In genomic region chr16:32506298-32506697, GRCm38 (mm10) we compare ENCODE assay signal across 33 mouse cellular contexts. TPM values are rescaled to one million over a fixed set of nuclear protein-coding genes. Genes with fewer than 3 reads are reported as not detected.
DNase-seq lines count a peak whose midpoint lies in the region; ATAC-seq and TF ChIP-seq lines count a peak whose summit lies in the region.
"Had no signal": no experiment of that assay in that cellular context is flagged by ENCODE, and none has a peak within 500 bp of the region (broad histone marks: within the 10 kb centered on the region; RNA-seq: fewer than 3 reads in every experiment).

No protein-coding gene starts in this region.

- H3K27me3 ChIP-seq in liver, embryonic 13.5 days = peaks cover 17% of the 10 kb centered on the region
- H3K27me3 ChIP-seq in liver, postnatal 0 days (ENCODE audit: insufficient read depth, low read length) = no peaks in the 10 kb centered on the region
- H3K27me3 ChIP-seq: embryonic facial prominence, embryonic 15.5 days; forebrain, embryonic 13.5 days; hindbrain, embryonic 12.5 days; hindbrain, embryonic 15.5 days had no signal

- no peaks in the 10 kb centered on the region for H3K36me3 ChIP-seq in liver, embryonic 13.5 days
- no peaks in the 10 kb centered on the region for H3K36me3 ChIP-seq in liver, postnatal 0 days (replicated peaks; ENCODE audit: insufficient read depth, low read length)
- H3K36me3 ChIP-seq: embryonic facial prominence, embryonic 12.5 days; embryonic facial prominence, embryonic 15.5 days; forebrain, embryonic 10.5 days; G1E; heart, embryonic 12.5 days; heart, embryonic 15.5 days; hindbrain, embryonic 12.5 days; hindbrain, embryonic 15.5 days had no signal

- H3K4me2 ChIP-seq in liver, embryonic 13.5 days = no peak overlapping the region
- H3K4me2 ChIP-seq in liver, postnatal 0 days (ENCODE audit: low read depth, low read length) = no peak overlapping the region
- H3K4me2 ChIP-seq: embryonic facial prominence, embryonic 12.5 days; embryonic facial prominence, embryonic 15.5 days; forebrain, embryonic 13.5 days; heart, embryonic 12.5 days; heart, embryonic 15.5 days; hindbrain, embryonic 12.5 days; hindbrain, embryonic 15.5 days had no signal

- intact Hi-C loops in heart, postnatal 25 days (cut with DNase I) = loop anchor here (5.0 kb wide), 1 partner anchor 181 kb away; no protein-coding TSS in a partner anchor

- peak; percentile 52 for DNase-seq in adrenal gland, postnatal 10 days
- no peak for DNase-seq in adrenal gland, postnatal 25 days
- DNase-seq in heart, adult 11 months = peak; percentile 85
- no peak for DNase-seq in heart, postnatal 25 days (ENCODE audit: low spot score)
- DNase-seq in liver, embryonic 13.5 days = no peak
- DNase-seq in liver, postnatal 0 days = no peak
- no peak for DNase-seq in left cerebral cortex, adult 11 months (ENCODE audit: low spot score)
- DNase-seq: cerebellum, adult 11 months; cerebellum, adult 2 months; cerebellum, adult 9-11 months; cerebellum, postnatal 25 days; gastrocnemius, postnatal 10 days; gastrocnemius, postnatal 36 days; heart, postnatal 10 days had no signal

- TF ChIP-seq CTCF in liver, postnatal 0 days (IDR thresholded peaks at IDR 0.05; ENCODE audit: low read depth) = no peak

- no peaks in the 10 kb centered on the region for H3K9me3 ChIP-seq in liver, embryonic 13.5 days (replicated peaks)
- H3K9me3 ChIP-seq in liver, postnatal 0 days (ENCODE audit: low read length) = no peaks in the 10 kb centered on the region
- H3K9me3 ChIP-seq: embryonic facial prominence, embryonic 12.5 days; embryonic facial prominence, embryonic 15.5 days; forebrain, embryonic 10.5 days; forebrain, embryonic 13.5 days; G1E; heart, embryonic 12.5 days; heart, embryonic 15.5 days; hindbrain, embryonic 12.5 days; hindbrain, embryonic 15.5 days had no signal

- ATAC-seq in liver, embryonic 13.5 days (ENCODE audit: low read depth) = no peak
- no peak for ATAC-seq in liver, postnatal 0 days
- ATAC-seq: forebrain, embryonic 13.5 days; forebrain, embryonic 16.5 days; Patski had no signal

- H3K9ac ChIP-seq in liver, embryonic 13.5 days = peak overlapping the region; percentile 56
- no peak overlapping the region for H3K9ac ChIP-seq in liver, postnatal 0 days (replicated peaks)
- H3K9ac ChIP-seq: embryonic facial prominence, embryonic 12.5 days; embryonic facial prominence, embryonic 15.5 days; forebrain, embryonic 13.5 days; heart, embryonic 12.5 days; heart, embryonic 15.5 days; hindbrain, embryonic 12.5 days; hindbrain, embryonic 15.5 days had no signal

- peak overlapping the region; percentile 99 for H3K27ac ChIP-seq in liver, embryonic 13.5 days
- no peak overlapping the region for H3K27ac ChIP-seq in liver, postnatal 0 days (ENCODE audit: low read depth)
- H3K27ac ChIP-seq: embryonic facial prominence, embryonic 12.5 days; embryonic facial prominence, embryonic 15.5 days; forebrain, embryonic 13.5 days; heart, embryonic 15.5 days; hindbrain, embryonic 12.5 days; hindbrain, embryonic 15.5 days had no signal

- no peak overlapping the region for H3K4me3 ChIP-seq in liver, embryonic 13.5 days (replicated peaks)
- no peak overlapping the region for H3K4me3 ChIP-seq in liver, postnatal 0 days (ENCODE audit: low read depth, low read length)
- H3K4me3 ChIP-seq: embryonic facial prominence, embryonic 12.5 days; embryonic facial prominence, embryonic 15.5 days; forebrain, embryonic 10.5 days; forebrain, embryonic 13.5 days; heart, embryonic 12.5 days; heart, embryonic 15.5 days; hindbrain, embryonic 12.5 days; hindbrain, embryonic 15.5 days had no signal

- no peak for TF ChIP-seq EP300 in liver, postnatal 0 days (IDR thresholded peaks at IDR 0.05; ENCODE audit: low read depth)

- H3K4me1 ChIP-seq in liver, embryonic 13.5 days (replicated peaks) = peaks cover 68% of the 10 kb centered on the region
- peaks cover 19% of the 10 kb centered on the region for H3K4me1 ChIP-seq in liver, postnatal 0 days (ENCODE audit: insufficient read depth)

- 77% methylated on average over 8 of the region's 8 CpGs for WGBS in liver, embryonic 13.5 days (ENCODE audit: insufficient replicate concordance)
- 77% methylated on average over 8 of the region's 8 CpGs for WGBS in liver, postnatal 0 days (ENCODE audit: insufficient replicate concordance)

RNA-seq across cellular contexts. Expression of gene Zdhhc19, which starts 10.2 kb away (rescaled TPM):
- total RNA-seq in adrenal gland, postnatal 10 days (2021) = not detected
- not detected in 2 replicates for total RNA-seq in adrenal gland, postnatal 25 days (2021)
- not detected for total RNA-seq in heart, postnatal 25 days (2021)
- polyA plus RNA-seq in liver, embryonic 13.5 days (2015; fragmentation: Nextera tagmentation; extraction: Ambion mirVana) = not detected in 2 replicates
- polyA plus RNA-seq in liver, postnatal 0 days (2015; fragmentation: Nextera tagmentation; extraction: Ambion mirVana) = not detected in 2 replicates
- total RNA-seq: adrenal gland, adult 18-20 months; adrenal gland, postnatal 4 days; CH12.LX; common myeloid progenitor, adult 5-6 weeks; G1E; gastrocnemius, adult 18-20 months; gastrocnemius, postnatal 10 days; gastrocnemius, postnatal 36 days; granulocyte monocyte progenitor cell, adult 5-6 weeks; heart, adult 8-10 months; heart, postnatal 10 days; hematopoietic stem cell, adult 5-6 weeks had no signal
- polyA plus RNA-seq: cerebellum, adult 2 months; embryonic facial prominence, embryonic 12.5 days; embryonic facial prominence, embryonic 15.5 days; forebrain, embryonic 10.5 days; forebrain, embryonic 13.5 days; forebrain, embryonic 16.5 days; G1E; heart, embryonic 12.5 days; heart, embryonic 15.5 days; hindbrain, embryonic 12.5 days; Patski had no signal

RNA-seq across cellular contexts. Expression of gene Slc51a, which starts 18.6 kb away (rescaled TPM):
- total RNA-seq in adrenal gland, postnatal 10 days (2021) = not detected
- total RNA-seq in adrenal gland, postnatal 25 days (2021) = not detected in 2 replicates
- under 1 TPM; 0.75 to 0.95 TPM for total RNA-seq in heart, postnatal 25 days (2021)
- 0.65 and 0.71 TPM in 2 replicates for polyA plus RNA-seq in liver, embryonic 13.5 days (2015; fragmentation: Nextera tagmentation; extraction: Ambion mirVana)
- polyA plus RNA-seq in liver, postnatal 0 days (2015; fragmentation: Nextera tagmentation; extraction: Ambion mirVana) = 0.81 and 1.0 TPM in 2 replicates
- total RNA-seq: adrenal gland, adult 18-20 months; common myeloid progenitor, adult 5-6 weeks; gastrocnemius, adult 18-20 months; gastrocnemius, postnatal 10 days; gastrocnemius, postnatal 36 days had no signal
- polyA plus RNA-seq: embryonic facial prominence, embryonic 15.5 days; G1E had no signal

Comparison
In these comparisons a context has a peak if more than half of its experiments do, and no peak if none do; other contexts are left out.
1. DNase-seq: peak in adrenal gland, postnatal 10 days (single experiment) and heart, adult 11 months (single experiment); none in adrenal gland, postnatal 25 days (single experiment), heart, postnatal 25 days (single experiment), liver, embryonic 13.5 days (single experiment), liver, postnatal 0 days (single experiment) and left cerebral cortex, adult 11 months (single experiment).